Mouse (Mus musculus): ENCODE data around the gene Cdyl. TPM values are rescaled to one million over a fixed set of nuclear protein-coding genes. Genes with fewer than 3 reads are reported as not detected.

The Cdyl gene
- polyA plus RNA-seq, 1 experiment from 2014 or later, result 16.1 TPM

- Histone ChIP-seq H3K9ac (ENCODE audit: low read length) (peak within 1 kb of the TSS; percentile 58), H3K4me3 (ENCODE audit: low read depth, low read length) (peak within 1 kb of the TSS; percentile 58), H3K4me1 (ENCODE audit: control insufficient read depth, insufficient read depth, low read length) (no peaks in the 10 kb centered on the region), H3K9me3 (ENCODE audit: control insufficient read depth, low read length) (no peaks in the 10 kb centered on the region), H3K27me3 (ENCODE audit: control insufficient read depth, insufficient read depth, low read length) (no peaks in the 10 kb centered on the region), H3K27ac (replicated peaks; ENCODE audit: low read depth, low read length) (no peak within 1 kb of the TSS), H3K4me2 (ENCODE audit: low read depth, severe bottlenecking) (peak within 1 kb of the TSS; percentile 58), H3K36me3 (ENCODE audit: control insufficient read depth, insufficient read depth, low read length) (no peaks in the 10 kb centered on the region)
- under 1% methylated on average over 35 of the region's 35 CpGs for WGBS
- DNase-seq (ENCODE audit: low spot score) (peak; percentile 91), ATAC-seq (ENCODE audit: insufficient number of reproducible peaks, low FRiP score, low TSS enrichment, low read depth) (peak; percentile 100)
Observed at GRCm38 (mm10) chr13:35905879-35906481, 246.3 kb downstream of the Cdyl start, which contains the start of gene Rpp40. Rpp40 (minus strand) TSS chr13:35906359.

GRCm38 (mm10) chr13:35911476-35911875 lies 251.8 kb downstream of the Cdyl start:
- no peak for DNase-seq (ENCODE audit: low spot score)
- 95% methylated on average over 1 of the region's 1 CpGs for WGBS

More at GRCm38 (mm10) chr13:35911476-35911875, 251.8 kb downstream of the Cdyl start:
- no peaks in the 10 kb centered on the region for H3K27me3 ChIP-seq (ENCODE audit: control insufficient read depth, insufficient read depth, low read length)
- no peaks in the 10 kb centered on the region for H3K4me1 ChIP-seq (ENCODE audit: control insufficient read depth, insufficient read depth, low read length)
- H3K9ac ChIP-seq (ENCODE audit: low read length), result no peak overlapping the region
- no peak overlapping the region for H3K4me3 ChIP-seq (ENCODE audit: low read depth, low read length)
- H3K9me3 ChIP-seq (ENCODE audit: control insufficient read depth, low read length), result no peaks in the 10 kb centered on the region
- no peak overlapping the region for H3K4me2 ChIP-seq (ENCODE audit: low read depth, severe bottlenecking)
- ATAC-seq (ENCODE audit: insufficient number of reproducible peaks, low FRiP score, low TSS enrichment, low read depth), result no peak
- H3K36me3 ChIP-seq (ENCODE audit: control insufficient read depth, insufficient read depth, low read length), result no peaks in the 10 kb centered on the region
- H3K27ac ChIP-seq (replicated peaks; ENCODE audit: low read depth, low read length), result no peak overlapping the region

Other genes starting within 250 kb of the Cdyl start
- 27.0 and 28.4 TPM in 2 replicates for gene Rpp40, start 246.5 kb downstream of the Cdyl start, polyA plus RNA-seq (2014; fragmentation: Nextera tagmentation; extraction: Ambion mirVana)

All from limb, embryonic 11.5 days (tissue).